Mouse (Mus musculus): Measurements from ENCODE around the gene Gp1bb. TPM values are rescaled to one million over a fixed set of nuclear protein-coding genes. Genes with fewer than 3 reads are reported as not detected.

Gene Gp1bb
- polyA plus RNA-seq, 1 experiment from 2014 or later = 8.8 TPM

- Histone ChIP-seq H3K36me3 (ENCODE audit: insufficient read depth, low read length) (no peaks in the 10 kb centered on the region), H3K9me3 (ENCODE audit: low read length) (no peaks in the 10 kb centered on the region), H3K4me1 (ENCODE audit: insufficient read depth, low read depth, low read length) (peaks cover 11% of the 10 kb centered on the region), H3K27ac (ENCODE audit: low read length) (no peak overlapping the region), H3K27me3 (replicated peaks; ENCODE audit: insufficient read depth, low read length) (peaks cover 62% of the 10 kb centered on the region), H3K4me3 (ENCODE audit: low read depth, low read length) (peak overlapping the region; percentile 36), H3K9ac (replicated peaks; ENCODE audit: low read depth) (no peak overlapping the region), H3K4me2 (replicated peaks; ENCODE audit: low read depth, low read length) (peak overlapping the region; percentile 65)
- 17% methylated on average over 21 of the region's 21 CpGs for WGBS
- ATAC-seq (no peak), DNase-seq (ENCODE audit: low spot score) (peak; percentile 12)
- TF ChIP-seq CTCF (IDR thresholded peaks at IDR 0.05) (no peak), EP300 (IDR thresholded peaks at IDR 0.05) (no peak)
These were observed 41.1 kb downstream of the Gp1bb start for GRCm38 (mm10) chr16:18581050-18581622.

GRCm38 (mm10) chr16:18580389-18580788, 41.8 kb downstream of the Gp1bb start:
- Histone ChIP-seq H3K4me1 (ENCODE audit: insufficient read depth, low read depth, low read length) (peaks cover 10% of the 10 kb centered on the region; the same call in 1 of the 2 replicates), H3K4me2 (replicated peaks; ENCODE audit: low read depth, low read length) (no peak overlapping the region), H3K9ac (replicated peaks; ENCODE audit: low read depth) (no peak overlapping the region), H3K36me3 (ENCODE audit: insufficient read depth, low read length) (no peaks in the 10 kb centered on the region), H3K4me3 (ENCODE audit: low read depth, low read length) (no peak overlapping the region), H3K27me3 (replicated peaks; ENCODE audit: insufficient read depth, low read length) (peaks cover 54% of the 10 kb centered on the region), H3K27ac (ENCODE audit: low read length) (no peak overlapping the region), H3K9me3 (ENCODE audit: low read length) (no peaks in the 10 kb centered on the region)
- peak; percentile 12 for DNase-seq (ENCODE audit: low spot score)
- 28% methylated on average over 2 of the region's 2 CpGs for WGBS
- TF ChIP-seq CTCF (IDR thresholded peaks at IDR 0.05) = peak; percentile 48
- no peak for TF ChIP-seq EP300 (IDR thresholded peaks at IDR 0.05)
- no peak for ATAC-seq

GRCm38 (mm10) chr16:18577599-18578160, 44.5 kb downstream of the Gp1bb start:
- DNase-seq (ENCODE audit: low spot score) = no peak
- WGBS = 41% methylated on average over 5 of the region's 5 CpGs

GRCm38 (mm10) chr16:18577071-18577470, 45.1 kb downstream of the Gp1bb start:
- Histone ChIP-seq H3K4me2 (replicated peaks; ENCODE audit: low read depth, low read length) (no peak overlapping the region), H3K27ac (ENCODE audit: low read length) (no peak overlapping the region), H3K9ac (replicated peaks; ENCODE audit: low read depth) (no peak overlapping the region), H3K4me3 (ENCODE audit: low read depth, low read length) (no peak overlapping the region), H3K4me1 (ENCODE audit: insufficient read depth, low read depth, low read length) (peaks cover 10% of the 10 kb centered on the region; the same call in 1 of the 2 replicates), H3K9me3 (ENCODE audit: low read length) (no peaks in the 10 kb centered on the region), H3K36me3 (ENCODE audit: insufficient read depth, low read length) (no peaks in the 10 kb centered on the region), H3K27me3 (replicated peaks; ENCODE audit: insufficient read depth, low read length) (peaks cover 22% of the 10 kb centered on the region)
- DNase-seq (ENCODE audit: low spot score) (no peak), ATAC-seq (no peak)
- TF ChIP-seq EP300 (IDR thresholded peaks at IDR 0.05) (no peak), CTCF (IDR thresholded peaks at IDR 0.05) (no peak)
- 46% methylated on average over 3 of the region's 3 CpGs for WGBS

More at GRCm38 (mm10) chr16:18577599-18578160, 44.5 kb downstream of the Gp1bb start:
- H3K4me3 ChIP-seq (ENCODE audit: low read depth, low read length) = no peak overlapping the region
- peaks cover 28% of the 10 kb centered on the region for H3K27me3 ChIP-seq (replicated peaks; ENCODE audit: insufficient read depth, low read length)
- no peak overlapping the region for H3K9ac ChIP-seq (replicated peaks; ENCODE audit: low read depth)
- TF ChIP-seq EP300 (IDR thresholded peaks at IDR 0.05) (no peak), CTCF (IDR thresholded peaks at IDR 0.05) (no peak)
- peaks cover 10% of the 10 kb centered on the region; the same call in 1 of the 2 replicates for H3K4me1 ChIP-seq (ENCODE audit: insufficient read depth, low read depth, low read length)
- ATAC-seq = no peak
- H3K9me3 ChIP-seq (ENCODE audit: low read length) = no peaks in the 10 kb centered on the region
- H3K36me3 ChIP-seq (ENCODE audit: insufficient read depth, low read length) = no peaks in the 10 kb centered on the region
- no peak overlapping the region for H3K4me2 ChIP-seq (replicated peaks; ENCODE audit: low read depth, low read length)
- H3K27ac ChIP-seq (ENCODE audit: low read length) = no peak overlapping the region

GRCm38 (mm10) chr16:18574196-18574595, 48.0 kb downstream of the Gp1bb start:
- Histone ChIP-seq H3K4me2 (replicated peaks; ENCODE audit: low read depth, low read length) (no peak overlapping the region), H3K27ac (ENCODE audit: low read length) (no peak overlapping the region), H3K27me3 (replicated peaks; ENCODE audit: insufficient read depth, low read length) (no peaks in the 10 kb centered on the region), H3K9ac (replicated peaks; ENCODE audit: low read depth) (no peak overlapping the region), H3K9me3 (ENCODE audit: low read length) (no peaks in the 10 kb centered on the region), H3K36me3 (ENCODE audit: insufficient read depth, low read length) (no peaks in the 10 kb centered on the region), H3K4me1 (ENCODE audit: insufficient read depth, low read depth, low read length) (no peaks in the 10 kb centered on the region), H3K4me3 (ENCODE audit: low read depth, low read length) (no peak overlapping the region)
- WGBS = 51% methylated on average over 8 of the region's 8 CpGs
- DNase-seq (ENCODE audit: low spot score) (peak; percentile 11), ATAC-seq (no peak)
- no peak for TF ChIP-seq CTCF (IDR thresholded peaks at IDR 0.05)
- no peak for TF ChIP-seq EP300 (IDR thresholded peaks at IDR 0.05)

Other genes with a start within 250 kb of the Gp1bb start
- gene Txnrd2, start 196.0 kb downstream of the Gp1bb start, polyA plus RNA-seq (2015; fragmentation: Nextera tagmentation; extraction: Ambion mirVana) = 20.0 and 20.9 TPM in 2 replicates
- 109 and 111 TPM in 2 replicates for gene Comt, start 195.6 kb downstream of the Gp1bb start, polyA plus RNA-seq (2015; fragmentation: Nextera tagmentation; extraction: Ambion mirVana)
- 8.1 and 8.4 TPM in 2 replicates for gene Gnb1l, start 123.7 kb downstream of the Gp1bb start, polyA plus RNA-seq (2015; fragmentation: Nextera tagmentation; extraction: Ambion mirVana)
- 1.1 TPM in 2 replicates for gene Rtl10, start 123.5 kb downstream of the Gp1bb start, polyA plus RNA-seq (2015; fragmentation: Nextera tagmentation; extraction: Ambion mirVana)
- 7.6 and 7.8 TPM in 2 replicates for gene Tbx1, start 31.7 kb downstream of the Gp1bb start, polyA plus RNA-seq (2015; fragmentation: Nextera tagmentation; extraction: Ambion mirVana)
- gene Gm49601, start 4.0 kb upstream of the Gp1bb start, polyA plus RNA-seq (2015; fragmentation: Nextera tagmentation; extraction: Ambion mirVana) = 2.2 and 3.1 TPM in 2 replicates
- 8.5 and 9.6 TPM in 2 replicates for gene Sept5, start 7.6 kb upstream of the Gp1bb start, polyA plus RNA-seq (2015; fragmentation: Nextera tagmentation; extraction: Ambion mirVana)
- gene Cldn5, start 154.4 kb upstream of the Gp1bb start, polyA plus RNA-seq (2015; fragmentation: Nextera tagmentation; extraction: Ambion mirVana) = 400 and 432 TPM in 2 replicates
- gene Ufd1, start 189.4 kb upstream of the Gp1bb start, polyA plus RNA-seq (2015; fragmentation: Nextera tagmentation; extraction: Ambion mirVana) = 75.4 and 81.7 TPM in 2 replicates
- gene Cdc45, start 189.6 kb upstream of the Gp1bb start, polyA plus RNA-seq (2015; fragmentation: Nextera tagmentation; extraction: Ambion mirVana) = 4.8 and 6.0 TPM in 2 replicates
- 23.7 and 28.9 TPM in 2 replicates for gene 2510002D24Rik, start 214.2 kb upstream of the Gp1bb start, polyA plus RNA-seq (2015; fragmentation: Nextera tagmentation; extraction: Ambion mirVana)
- gene Gm28539, start 214.2 kb upstream of the Gp1bb start, polyA plus RNA-seq (2015; fragmentation: Nextera tagmentation; extraction: Ambion mirVana) = not detected in 2 replicates